14 mouse cellular contexts compared by ENCODE assay signal in genomic region chr13:35784281-35784680, GRCm38 (mm10).
"Had no signal": no experiment of that assay in that cellular context is flagged by ENCODE, and none has a peak within 500 bp of the region (broad histone marks: within the 10 kb centered on the region; RNA-seq: fewer than 3 reads in every experiment).

No protein-coding gene starts in this region.

- H3K27ac ChIP-seq: neural tube, embryonic 15.5 days; stomach, embryonic 15.5 days; stomach, postnatal 0 days had no signal

- H3K4me3 ChIP-seq: neural tube, embryonic 15.5 days; stomach, embryonic 15.5 days had no signal

- DNase-seq: retina, postnatal 1 day; right cerebral cortex, adult 18-20 months; right cerebral cortex, postnatal 14 days; right cerebral cortex, postnatal 25 days; right cerebral cortex, postnatal 4 days; thymus, adult 18-20 months; thymus, adult 2 months; thymus, postnatal 14 days; thymus, postnatal 25 days; thymus, postnatal 36 days; thymus, postnatal 4 days had no signal

- H3K9me3 ChIP-seq: neural tube, embryonic 15.5 days; stomach, embryonic 15.5 days had no signal

- H3K27me3 ChIP-seq: neural tube, embryonic 15.5 days; stomach, embryonic 15.5 days had no signal

- H3K4me2 ChIP-seq: neural tube, embryonic 15.5 days; stomach, embryonic 15.5 days had no signal

- H3K36me3 ChIP-seq: neural tube, embryonic 15.5 days; stomach, embryonic 15.5 days had no signal

- H3K9ac ChIP-seq: neural tube, embryonic 15.5 days; stomach, embryonic 15.5 days had no signal
